26 mouse cellular contexts compared by ENCODE assay signal in genomic region chr9:106716729-106717128, GRCm38 (mm10).
"Had no signal": no experiment of that assay in that cellular context is flagged by ENCODE, and none has a peak within 500 bp of the region (broad histone marks: within the 10 kb centered on the region; RNA-seq: fewer than 3 reads in every experiment).

No protein-coding gene starts in this region.

- DNase-seq: gastrocnemius, adult 2 months; gastrocnemius, postnatal 10 days; gastrocnemius, postnatal 25 days; heart, adult 18-20 months; heart, postnatal 10 days; heart, postnatal 4 days; kidney, adult 18-20 months; kidney, adult 8-10 months; kidney, postnatal 10 days; kidney, postnatal 36 days; layer of hippocampus, adult 9-11 months; layer of hippocampus, postnatal 36 days; liver, embryonic 13.5 days had no signal

- H3K4me2 ChIP-seq: heart, embryonic 12.5 days; hindbrain, embryonic 12.5 days; hindbrain, embryonic 14.5 days; intestine, embryonic 15.5 days; limb, embryonic 12.5 days; liver, embryonic 11.5 days; liver, embryonic 13.5 days; liver, embryonic 15.5 days had no signal

- ATAC-seq: hindbrain, embryonic 16.5 days; inflammation-experienced regulatory T-cells, adult 6 months; intestine, embryonic 15.5 days; intestine, postnatal 0 days had no signal

- H3K9me3 ChIP-seq: heart, embryonic 10.5 days; heart, embryonic 12.5 days; hindbrain, embryonic 10.5 days; hindbrain, embryonic 12.5 days; intestine, embryonic 15.5 days; limb, embryonic 10.5 days; limb, embryonic 12.5 days; liver, embryonic 13.5 days; liver, embryonic 15.5 days had no signal

- H3K9ac ChIP-seq: heart, embryonic 12.5 days; hindbrain, embryonic 12.5 days; hindbrain, embryonic 14.5 days; intestine, embryonic 15.5 days; limb, embryonic 12.5 days; liver, embryonic 13.5 days; liver, embryonic 15.5 days had no signal

- H3K4me1 ChIP-seq: heart, embryonic 10.5 days; heart, embryonic 12.5 days; hindbrain, embryonic 10.5 days; hindbrain, embryonic 12.5 days; intestine, embryonic 15.5 days; limb, embryonic 10.5 days; limb, embryonic 12.5 days; liver, embryonic 13.5 days; liver, embryonic 15.5 days had no signal

- H3K27me3 ChIP-seq: heart, embryonic 12.5 days; hindbrain, embryonic 12.5 days; intestine, embryonic 15.5 days; limb, embryonic 12.5 days; liver, embryonic 13.5 days; liver, embryonic 15.5 days had no signal

- H3K27ac ChIP-seq: gastrocnemius, adult 2 months; heart, embryonic 10.5 days; hindbrain, embryonic 10.5 days; hindbrain, embryonic 12.5 days; hindbrain, embryonic 14.5 days; intestine, embryonic 15.5 days; limb, embryonic 10.5 days; limb, embryonic 12.5 days; liver, embryonic 13.5 days; liver, embryonic 15.5 days had no signal

- H3K4me3 ChIP-seq: gastrocnemius, adult 2 months; heart, embryonic 10.5 days; heart, embryonic 12.5 days; hindbrain, embryonic 10.5 days; hindbrain, embryonic 12.5 days; intestine, embryonic 15.5 days; limb, embryonic 10.5 days; limb, embryonic 12.5 days; liver, embryonic 13.5 days; liver, embryonic 15.5 days had no signal
